ENCODE assay signal across 31 mouse cellular contexts in the genomic region with DNA sequence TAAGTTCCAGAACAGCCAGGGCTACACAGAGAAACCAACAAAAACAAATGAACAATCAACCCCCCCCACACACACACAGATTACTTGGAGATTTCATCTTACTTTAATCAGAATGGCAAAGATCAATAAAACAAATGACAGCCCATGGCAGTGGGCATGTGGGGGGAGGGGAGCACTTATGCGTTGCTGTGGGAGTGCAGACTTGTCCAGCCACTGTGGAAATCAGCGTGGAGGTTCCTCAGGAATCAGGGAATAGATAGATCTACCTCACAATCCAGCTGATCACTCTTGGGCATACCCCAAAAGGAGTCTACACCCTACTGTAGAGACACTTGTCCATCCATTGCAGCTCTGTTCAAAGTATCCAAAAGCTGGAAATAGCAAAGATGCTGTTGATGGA. TPM values are rescaled to one million over a fixed set of nuclear protein-coding genes. Genes with fewer than 3 reads are reported as not detected.
"Had no signal": no experiment of that assay in that cellular context is flagged by ENCODE, and none has a peak within 500 bp of the region (broad histone marks: within the 10 kb centered on the region; RNA-seq: fewer than 3 reads in every experiment).

No protein-coding gene starts in this region.

- H3K27me3 ChIP-seq: heart, embryonic 13.5 days; heart, embryonic 15.5 days; kidney, embryonic 15.5 days; limb, embryonic 13.5 days; limb, embryonic 15.5 days had no signal

- H3K9me3 ChIP-seq: heart, embryonic 13.5 days; heart, embryonic 15.5 days; hindbrain, embryonic 10.5 days; hindbrain, embryonic 12.5 days; kidney, embryonic 15.5 days; limb, embryonic 13.5 days; limb, embryonic 15.5 days; liver, embryonic 12.5 days had no signal

- H3K9ac ChIP-seq: heart, embryonic 13.5 days; heart, embryonic 15.5 days; hindbrain, embryonic 12.5 days; hindbrain, embryonic 14.5 days; kidney, embryonic 15.5 days; limb, embryonic 13.5 days; limb, embryonic 15.5 days; liver, embryonic 12.5 days had no signal

- H3K4me3 ChIP-seq: gastrocnemius, adult 2 months; heart, embryonic 13.5 days; heart, embryonic 15.5 days; hindbrain, embryonic 10.5 days; hindbrain, embryonic 12.5 days; kidney, embryonic 15.5 days; limb, embryonic 13.5 days; limb, embryonic 15.5 days; liver, embryonic 12.5 days had no signal

- H3K4me2 ChIP-seq: heart, embryonic 11.5 days; heart, embryonic 13.5 days; heart, embryonic 15.5 days; hindbrain, embryonic 12.5 days; hindbrain, embryonic 14.5 days; kidney, embryonic 15.5 days; limb, embryonic 13.5 days; limb, embryonic 15.5 days; liver, embryonic 12.5 days had no signal

- H3K27ac ChIP-seq: gastrocnemius, adult 2 months; heart, embryonic 13.5 days; heart, embryonic 15.5 days; hindbrain, embryonic 10.5 days; hindbrain, embryonic 12.5 days; hindbrain, embryonic 14.5 days; hindbrain, postnatal 0 days; kidney, embryonic 15.5 days; kidney, postnatal 0 days; limb, embryonic 13.5 days; limb, embryonic 15.5 days; liver, embryonic 12.5 days had no signal

- DNase-seq: gastrocnemius, adult 2 months; gastrocnemius, postnatal 10 days; gastrocnemius, postnatal 25 days; heart, adult 18-20 months; heart, postnatal 14 days; heart, postnatal 36 days; kidney, adult 11 months; kidney, adult 2 months; kidney, adult 9 months; kidney, postnatal 14 days; kidney, postnatal 36 days; layer of hippocampus, adult 9-11 months; layer of hippocampus, postnatal 36 days; left cerebral cortex, postnatal 4 days had no signal

- H3K36me3 ChIP-seq: hindbrain, embryonic 10.5 days had no signal

- ATAC-seq: hindbrain, postnatal 0 days; intestine, embryonic 16.5 days; liver, embryonic 12.5 days had no signal

RNA-seq across cellular contexts. Expression of a gene that starts 10.5 kb away (rescaled TPM):
- polyA plus RNA-seq: heart, embryonic 13.5 days; heart, embryonic 15.5 days; hindbrain, embryonic 12.5 days; hindbrain, embryonic 14.5 days; intestine, embryonic 14.5 days; intestine, embryonic 16.5 days; large intestine, adult 2 months; limb, embryonic 11.5 days; limb, embryonic 15.5 days; liver, adult 2 months had no signal
